Mouse (Mus musculus): Measurements from ENCODE around the gene Abcg4. TPM values are rescaled to one million over a fixed set of nuclear protein-coding genes. Genes with fewer than 3 reads are reported as not detected.

The Abcg4 gene
- total and polyA plus RNA-seq, 3 experiments, result 0.23 to 1.1 (median 0.72) TPM

DNA sequence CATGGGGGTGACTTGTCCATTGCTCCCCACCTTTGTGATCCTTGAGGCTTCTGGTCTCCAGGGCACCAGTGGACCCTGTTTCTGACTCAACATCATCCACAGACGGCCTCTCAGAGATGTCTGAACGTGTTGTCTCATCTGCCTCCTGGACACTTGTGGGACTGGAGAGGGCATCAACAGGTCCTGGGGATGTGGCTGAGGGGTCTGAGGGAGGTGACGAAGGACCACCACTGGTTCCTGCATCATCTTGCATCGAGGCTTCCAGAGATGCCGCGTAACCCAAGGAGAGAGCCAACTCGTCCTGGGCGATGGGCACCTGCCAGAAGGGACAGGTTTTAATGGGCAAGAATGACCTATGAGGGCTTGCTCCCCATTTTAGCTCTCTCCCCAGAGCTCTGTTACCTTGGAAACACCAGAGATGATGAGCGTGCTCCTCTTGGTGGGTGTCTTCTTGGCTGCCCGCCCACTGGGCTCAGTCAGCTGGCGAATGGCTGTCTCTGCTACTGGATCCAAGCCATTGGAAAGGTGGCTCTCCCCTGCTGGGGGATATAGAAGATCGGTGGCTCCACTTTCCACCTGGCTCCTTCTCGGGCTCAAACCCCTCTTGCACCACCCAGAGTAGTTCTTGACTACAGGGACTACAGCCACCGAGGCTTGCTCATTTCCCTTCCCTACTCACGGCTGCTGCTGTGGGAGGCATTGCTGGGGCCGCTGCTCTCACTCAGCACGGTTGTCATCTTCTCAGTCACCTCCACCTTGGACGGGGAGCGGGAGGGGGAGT, 25.3 kb upstream of the Abcg4 start:
- H3K4me1 ChIP-seq (ENCODE audit: control insufficient read depth in 1 of 2, insufficient read depth in 2 of 2), result peaks cover 3 to 22% of the 10 kb centered on the region in 2 experiments; a peak in 3 of 4 replicates
- no peak overlapping the region for H3K9ac ChIP-seq (ENCODE audit: insufficient read depth, low read depth)
- TF ChIP-seq MAFK (IDR thresholded peaks at IDR 0.05; ENCODE audit: insufficient replicate concordance, low read length) (no peak), CHD2 (IDR thresholded peaks at IDR 0.05; ENCODE audit: low read length) (no peak), ETS1 (conservative IDR thresholded peaks at IDR 0.05; ENCODE audit: low read depth, low read length) (no peak), KAT2A (IDR thresholded peaks at IDR 0.05; ENCODE audit: insufficient replicate concordance, low read length) (no peak), JUND (conservative IDR thresholded peaks at IDR 0.05; ENCODE audit: low read depth, low read length) (no peak), RAD21 (IDR thresholded peaks at IDR 0.05; ENCODE audit: low read depth, low read length) (no peak), ZC3H11A (IDR thresholded peaks at IDR 0.05; ENCODE audit: low read depth, low read length) (no peak), NRF1 (IDR thresholded peaks at IDR 0.05; ENCODE audit: low read depth, low read length) (no peak)
- dilution Hi-C loops (cut with MboI; ENCODE audit: extremely low pct_ligation_motif_present, extremely low pct_unique_long_range_greater_than_20kb, low sequenced_read_pairs), result no loop called here
- H3K27me3 ChIP-seq (replicated peaks), result no peaks in the 10 kb centered on the region
- in situ Hi-C loops (cut with MboI; ENCODE audit: low pct_ligation_motif_present, low pct_unique_long_range_greater_than_20kb, low sequenced_read_pairs), result no loop called here
- no peak for DNase-seq (ENCODE audit: extremely low read depth)
- no peaks in the 10 kb centered on the region for H3K9me3 ChIP-seq (replicated peaks; ENCODE audit: low read length)
- no peak overlapping the region for H3K27ac ChIP-seq (ENCODE audit: insufficient read depth, low read depth)
- H3K79me2 ChIP-seq (replicated peaks; ENCODE audit: control insufficient read depth, extremely low read depth, insufficient read depth, poor library complexity, severe bottlenecking), result no peaks in the 10 kb centered on the region
- no peak overlapping the region for H3K4me3 ChIP-seq (replicated peaks in 1 of 3; ENCODE audit: low read depth in 2 of 3, low read length in 2 of 3, poor library complexity in 1 of 3)
- H3K36me3 ChIP-seq (replicated peaks in 1 of 2; ENCODE audit: control insufficient read depth in 1 of 2, insufficient read depth in 1 of 2, low read length in 1 of 2), result peaks cover 33 to 73% of the 10 kb centered on the region in 2 experiments
- no peak overlapping the region for H3K4me2 ChIP-seq (ENCODE audit: insufficient read depth, low read depth, poor library complexity, severe bottlenecking)

DNA sequence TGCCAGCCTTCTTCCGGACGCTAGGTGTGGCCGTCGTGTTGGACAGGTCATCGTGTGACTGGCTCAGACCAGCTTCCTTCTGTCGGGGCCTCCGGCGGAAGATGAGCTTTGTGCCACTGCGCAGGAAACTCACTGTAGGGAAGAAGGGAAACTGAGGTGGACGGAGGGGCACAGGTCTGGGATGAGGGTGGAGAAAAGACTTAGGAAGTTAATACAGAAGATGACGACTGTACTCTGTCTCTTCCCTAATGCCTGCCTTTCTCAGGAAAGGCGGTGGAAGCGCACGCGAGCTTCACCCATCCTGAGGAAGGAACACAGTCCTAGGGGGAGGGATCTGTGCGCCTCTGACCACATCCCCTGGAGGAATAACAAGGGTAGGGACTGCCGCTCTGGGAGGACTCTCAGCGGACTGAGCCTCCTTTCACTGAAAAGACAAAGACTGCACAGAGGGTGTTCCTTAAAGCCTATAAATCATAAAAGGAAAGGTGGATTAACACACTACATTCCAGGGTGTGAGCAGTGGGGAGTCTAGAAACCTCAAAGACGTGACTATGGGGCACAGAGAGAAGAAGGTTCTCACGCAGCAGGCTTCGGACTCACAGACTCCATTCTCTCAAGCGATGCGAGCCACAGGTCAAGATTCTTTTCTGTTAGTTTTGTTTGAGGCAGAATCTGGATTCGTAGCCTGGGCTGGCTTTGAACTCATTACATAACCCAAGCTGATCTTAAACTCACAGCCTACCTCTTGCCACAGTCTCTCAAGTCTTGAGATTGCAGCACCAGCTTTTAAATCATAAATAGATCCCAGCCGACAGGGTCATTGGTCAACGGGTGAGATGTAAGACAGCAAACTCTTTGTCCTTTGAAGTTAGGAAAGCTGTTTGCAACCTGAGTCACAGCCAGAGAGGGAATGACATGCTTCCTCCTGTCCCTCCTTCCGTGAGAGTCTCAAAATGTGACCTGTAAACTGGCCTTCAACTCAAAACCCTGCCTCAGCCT, 23.0 kb upstream of the Abcg4 start:
- dilution Hi-C loops (cut with MboI; ENCODE audit: extremely low pct_ligation_motif_present, extremely low pct_unique_long_range_greater_than_20kb, low sequenced_read_pairs), result no loop called here
- Histone ChIP-seq H3K4me3 (replicated peaks in 1 of 3; ENCODE audit: low read depth in 2 of 3, low read length in 2 of 3, poor library complexity in 1 of 3) (no peak overlapping the region), H3K4me1 (ENCODE audit: control insufficient read depth in 1 of 2, insufficient read depth in 2 of 2) (peaks cover 0 to 22% of the 10 kb centered on the region in 2 experiments; a peak in 2 of 4 replicates), H3K27me3 (replicated peaks) (no peaks in the 10 kb centered on the region), H3K4me2 (ENCODE audit: insufficient read depth, low read depth, poor library complexity, severe bottlenecking) (no peak overlapping the region), H3K36me3 (replicated peaks in 1 of 2; ENCODE audit: control insufficient read depth in 1 of 2, insufficient read depth in 1 of 2, low read length in 1 of 2) (peaks cover 29 to 62% of the 10 kb centered on the region in 2 experiments), H3K9ac (ENCODE audit: insufficient read depth, low read depth) (no peak overlapping the region), H3K79me2 (replicated peaks; ENCODE audit: control insufficient read depth, extremely low read depth, insufficient read depth, poor library complexity, severe bottlenecking) (no peaks in the 10 kb centered on the region), H3K9me3 (replicated peaks; ENCODE audit: low read length) (no peaks in the 10 kb centered on the region), H3K27ac (ENCODE audit: insufficient read depth, low read depth) (no peak overlapping the region)
- TF ChIP-seq NRF1 (IDR thresholded peaks at IDR 0.05; ENCODE audit: low read depth, low read length), result no peak
- no peak for TF ChIP-seq EP300 (IDR thresholded peaks at IDR 0.05; ENCODE audit: low read length)
- no peak for TF ChIP-seq UBTF (IDR thresholded peaks at IDR 0.05; ENCODE audit: low read depth, low read length)
- no peak for TF ChIP-seq USF2 (conservative IDR thresholded peaks at IDR 0.05; ENCODE audit: low read depth, low read length)
- no peak for TF ChIP-seq JUND (conservative IDR thresholded peaks at IDR 0.05; ENCODE audit: low read depth, low read length)
- TF ChIP-seq IRF4 (IDR thresholded peaks at IDR 0.05; ENCODE audit: low read depth, low read length), result no peak
- no peak for TF ChIP-seq POLR2AphosphoS2 (IDR thresholded peaks at IDR 0.05; ENCODE audit: low read depth, low read length)
- no peak for TF ChIP-seq MAFK (IDR thresholded peaks at IDR 0.05; ENCODE audit: insufficient replicate concordance, low read length)
- no peak for TF ChIP-seq MAZ (IDR thresholded peaks at IDR 0.05; ENCODE audit: low read depth, low read length)
- TF ChIP-seq ZKSCAN1 (IDR thresholded peaks at IDR 0.05; ENCODE audit: borderline replicate concordance, low read depth, low read length), result no peak
- no peak for TF ChIP-seq JUN (IDR thresholded peaks at IDR 0.05; ENCODE audit: insufficient read depth, low read depth, low read length)
- TF ChIP-seq ELF1 (IDR thresholded peaks at IDR 0.05; ENCODE audit: low read depth, low read length), result no peak
- TF ChIP-seq CHD2 (IDR thresholded peaks at IDR 0.05; ENCODE audit: low read length), result no peak
- no peak for TF ChIP-seq SIN3A (IDR thresholded peaks at IDR 0.05; ENCODE audit: low read length)
- TF ChIP-seq MEF2A (IDR thresholded peaks at IDR 0.05; ENCODE audit: borderline replicate concordance, low read depth, low read length), result no peak
- no peak for TF ChIP-seq MXI1 (IDR thresholded peaks at IDR 0.05; ENCODE audit: low read depth, low read length)
- no peak for TF ChIP-seq ZMIZ1 (IDR thresholded peaks at IDR 0.05; ENCODE audit: low read depth, low read length)
- no peak for TF ChIP-seq ZC3H11A (IDR thresholded peaks at IDR 0.05; ENCODE audit: low read depth, low read length)
- TF ChIP-seq BHLHE40 (IDR thresholded peaks at IDR 0.05; ENCODE audit: low read depth, low read length), result no peak
- in situ Hi-C loops (cut with MboI; ENCODE audit: low pct_ligation_motif_present, low pct_unique_long_range_greater_than_20kb, low sequenced_read_pairs), result no loop called here
- no peak for DNase-seq (ENCODE audit: extremely low read depth)

Data from CH12.LX (cell line).